Mouse (Mus musculus): Measurements from ENCODE around the gene Hand1.
"Not testable (repeated sequence)": the region's sequence is repeated elsewhere in the genome, so short reads cannot be mapped to it uniquely, and the experiment has no call there.

The Hand1 gene

GRCm38 (mm10) chr11:57833296-57833977 lies 819 bp upstream of the Hand1 start:
- DNase-seq, result no peak

DNA sequence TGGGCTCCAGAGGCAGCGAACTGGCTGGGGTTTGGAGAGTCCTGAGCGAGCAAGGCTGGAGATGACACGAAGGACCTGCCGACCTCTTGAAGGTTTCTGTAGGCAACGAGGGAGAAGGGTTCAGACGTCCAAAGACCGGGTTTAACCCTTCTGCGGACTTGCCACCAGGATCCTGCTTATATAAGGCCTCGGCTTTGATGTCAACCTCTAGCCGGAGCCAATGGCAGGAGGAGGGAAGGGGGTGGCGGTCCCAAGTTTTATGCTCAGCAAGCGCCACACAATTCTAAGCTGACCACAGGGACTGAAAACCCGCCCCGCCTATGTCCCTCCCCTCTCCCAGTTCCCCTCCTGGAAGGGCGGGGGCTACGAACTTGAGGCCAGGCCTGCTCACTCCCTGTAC lies 757 bp downstream of the Hand1 start:
- DNase-seq, result no peak

GRCm38 (mm10) chr11:57831281-57831781 lies 1.3 kb downstream of the Hand1 start:
- no peak for DNase-seq

DNA sequence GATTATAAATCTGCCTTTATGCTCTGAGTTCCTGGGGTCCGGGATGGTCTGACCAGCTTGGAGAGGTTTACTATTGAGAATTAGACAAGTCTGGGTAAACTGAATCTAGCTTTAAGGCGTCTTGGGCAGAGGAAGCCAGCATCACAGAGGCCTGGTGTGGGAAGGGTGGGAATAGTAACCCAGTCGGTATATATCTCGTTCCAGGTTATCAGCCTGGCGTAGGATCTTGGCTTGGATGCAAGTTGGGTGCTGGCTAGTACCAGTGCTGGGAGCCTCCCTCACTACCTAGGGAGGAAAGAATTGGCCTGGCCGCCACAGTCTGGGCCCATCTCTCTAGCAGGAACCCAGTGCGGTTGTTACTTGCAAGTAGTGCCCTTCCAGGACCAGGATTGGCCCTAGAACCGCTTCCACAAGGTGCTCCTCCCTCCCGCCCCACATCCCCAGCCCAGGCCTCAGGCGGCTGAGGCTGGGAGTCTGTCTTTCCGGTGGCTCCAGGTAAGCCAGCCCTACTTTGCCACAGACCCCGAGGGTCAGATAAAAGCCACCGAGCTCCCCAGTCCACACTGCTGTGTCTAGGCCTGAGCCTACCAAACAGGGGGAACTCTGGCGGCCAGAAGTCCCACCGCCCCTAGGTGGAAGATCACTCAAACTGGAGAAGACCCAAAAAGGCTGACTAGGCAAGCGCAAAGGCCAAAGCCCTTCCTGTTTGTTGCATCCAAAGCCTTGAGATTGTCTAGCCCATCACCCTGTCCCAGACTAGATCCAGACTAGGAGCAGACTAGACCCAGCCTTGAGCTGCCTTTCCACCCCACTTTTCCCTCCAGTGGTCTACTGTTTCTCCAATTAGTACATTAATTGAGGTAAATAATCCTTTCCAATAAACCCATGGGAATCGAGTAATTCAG lies 2.5 kb downstream of the Hand1 start:
- DNase-seq, result no peak

- no peak for DNase-seq
Measured at GRCm38 (mm10) chr11:57828955-57829870, 3.4 kb downstream of the Hand1 start.

DNA sequence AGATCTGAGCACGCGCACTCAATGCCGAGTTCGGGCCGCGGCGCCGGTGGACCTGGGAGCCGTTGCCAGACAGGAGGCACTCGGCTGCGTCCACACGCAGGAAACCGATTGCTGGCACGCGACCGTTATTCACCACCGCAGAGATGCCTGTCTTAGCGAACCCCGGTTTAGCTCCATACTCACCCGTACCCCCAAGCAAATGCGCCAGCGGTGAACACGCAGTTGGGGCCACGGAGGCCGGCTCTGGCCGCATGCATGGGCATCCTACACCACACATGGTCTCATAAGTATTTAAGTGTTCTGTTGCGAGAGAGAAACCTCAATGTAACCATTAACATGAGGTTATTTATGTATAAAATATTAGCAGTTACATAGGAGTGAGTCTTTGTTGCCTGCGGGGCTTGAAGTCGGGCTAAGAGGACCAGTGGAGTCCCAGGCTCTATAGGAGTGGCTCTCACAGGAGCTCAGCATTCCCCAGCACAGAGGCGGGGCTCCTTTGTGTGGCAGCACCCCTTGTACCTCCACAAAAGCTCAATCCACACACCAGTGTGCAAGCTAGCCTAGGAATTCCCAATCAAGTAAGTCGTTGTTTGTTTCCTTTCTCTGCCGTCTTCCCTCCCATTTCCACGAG lies 4.6 kb downstream of the Hand1 start:
- peak; percentile 8 for DNase-seq

DNA sequence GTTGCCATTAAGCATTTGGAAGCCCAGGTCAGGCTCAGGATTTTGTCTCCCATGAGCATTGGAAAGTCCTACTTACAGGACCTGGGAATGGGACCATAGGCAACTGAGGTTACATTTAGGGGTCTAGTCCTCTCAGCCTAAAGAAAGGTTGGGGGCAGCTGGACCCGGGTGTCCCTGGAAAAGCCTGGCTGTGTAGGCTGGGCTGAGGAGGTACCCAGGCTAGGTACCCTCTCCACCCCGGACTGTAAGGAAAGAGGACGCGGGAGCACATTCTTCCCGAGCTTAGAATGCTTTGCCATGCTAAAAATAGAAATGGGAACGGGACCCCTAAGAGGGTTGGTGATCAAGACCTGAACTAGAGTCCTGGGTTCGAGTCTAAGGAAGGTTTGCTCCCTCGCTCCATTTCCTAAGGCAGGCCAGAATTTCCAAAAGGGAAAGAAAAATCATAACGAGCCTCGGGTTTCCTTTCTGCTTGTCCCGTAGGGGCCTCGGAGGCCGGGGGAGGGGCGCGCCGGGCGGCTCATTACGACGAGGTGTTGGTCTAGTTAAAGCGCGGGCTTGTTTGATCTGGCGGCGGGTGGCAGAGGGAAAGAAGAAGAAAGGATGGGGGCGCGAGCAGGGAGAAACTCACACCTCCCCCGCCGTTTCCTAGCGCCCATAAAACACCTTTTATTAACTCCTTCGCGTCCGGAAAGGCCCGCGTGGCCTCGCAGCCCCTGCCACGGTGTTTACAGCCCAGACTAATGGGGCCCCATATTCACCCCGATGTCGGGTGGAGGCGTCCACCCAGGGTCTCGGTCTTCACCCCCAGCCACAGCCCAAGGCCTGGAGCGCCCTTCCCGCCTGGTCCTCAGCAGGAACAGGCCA lies 5.3 kb downstream of the Hand1 start:
- DNase-seq, result no peak

DNA sequence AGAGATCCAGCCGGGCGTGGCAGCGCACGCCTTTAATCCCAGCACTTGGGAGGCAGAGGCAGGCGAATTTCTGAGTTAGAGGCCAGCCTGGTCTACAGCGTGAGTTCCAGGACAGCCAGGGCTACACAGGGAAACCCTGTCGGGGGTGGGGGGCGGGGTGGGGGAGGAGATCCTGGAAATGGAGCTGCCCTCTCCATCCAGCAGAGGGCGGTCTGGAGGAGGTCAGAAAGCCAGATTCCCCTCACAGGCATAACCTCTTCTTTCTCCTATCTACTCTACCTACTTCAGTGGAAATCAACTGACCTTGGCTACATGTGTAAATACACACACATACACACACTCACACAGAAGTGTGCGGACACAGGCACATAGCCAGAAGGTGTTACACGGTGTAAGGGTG lies 7.4 kb downstream of the Hand1 start:
- DNase-seq, result not testable (repeated sequence)

- DNase-seq, result no peak
Measured at GRCm38 (mm10) chr11:57823714-57824113, 8.9 kb downstream of the Hand1 start.

- DNase-seq, result not testable (repeated sequence)
Measured at GRCm38 (mm10) chr11:57823159-57823558, 9.5 kb downstream of the Hand1 start.

DNA sequence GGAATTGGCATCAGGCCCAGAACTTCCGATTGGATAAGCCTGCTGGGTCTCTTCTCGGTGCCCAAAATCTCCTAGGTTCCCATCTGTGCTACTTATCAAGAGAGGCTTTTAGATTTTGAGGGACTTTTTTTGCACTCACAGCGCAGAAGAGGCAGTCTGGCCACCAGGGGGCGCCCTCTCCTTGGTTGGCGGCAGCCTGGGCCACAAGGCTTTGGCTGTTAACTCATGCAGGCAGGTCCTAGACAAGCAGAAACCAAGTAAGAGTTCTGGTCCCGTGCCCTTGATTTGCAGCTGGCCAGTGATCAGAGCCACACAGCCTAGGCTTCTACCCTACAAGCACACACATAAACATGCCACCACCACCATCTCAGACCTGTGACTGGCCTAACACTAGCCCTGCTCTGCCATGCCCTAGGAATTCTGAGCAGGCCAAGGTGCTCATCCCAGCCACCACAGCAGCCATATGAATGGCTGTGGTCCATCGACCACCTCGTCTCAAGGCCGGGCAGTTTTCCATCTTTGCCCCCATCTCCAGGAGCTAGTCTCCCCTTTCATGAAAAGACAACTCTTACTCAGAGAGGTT lies 12.5 kb downstream of the Hand1 start:
- DNase-seq, result peak; percentile 83

DNA sequence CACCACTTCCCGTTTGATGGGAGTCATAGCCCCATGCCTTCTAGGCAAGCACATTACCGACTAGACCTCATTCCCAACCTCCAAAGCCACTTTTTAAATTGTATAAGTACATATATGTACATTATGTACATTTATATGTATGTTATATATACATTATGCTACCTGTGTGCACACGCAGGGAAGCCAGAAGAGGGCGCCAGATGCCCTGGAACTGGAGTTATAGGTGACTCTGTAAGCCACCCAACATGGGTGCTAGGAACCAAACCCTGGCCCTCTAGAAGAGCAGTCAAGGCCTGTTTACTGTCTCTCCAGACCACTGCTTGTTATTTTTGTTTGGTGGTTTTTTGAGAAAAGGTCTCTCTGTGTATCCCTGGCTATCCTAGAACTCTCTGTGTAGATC lies 14.4 kb downstream of the Hand1 start:
- DNase-seq, result no peak

DNA sequence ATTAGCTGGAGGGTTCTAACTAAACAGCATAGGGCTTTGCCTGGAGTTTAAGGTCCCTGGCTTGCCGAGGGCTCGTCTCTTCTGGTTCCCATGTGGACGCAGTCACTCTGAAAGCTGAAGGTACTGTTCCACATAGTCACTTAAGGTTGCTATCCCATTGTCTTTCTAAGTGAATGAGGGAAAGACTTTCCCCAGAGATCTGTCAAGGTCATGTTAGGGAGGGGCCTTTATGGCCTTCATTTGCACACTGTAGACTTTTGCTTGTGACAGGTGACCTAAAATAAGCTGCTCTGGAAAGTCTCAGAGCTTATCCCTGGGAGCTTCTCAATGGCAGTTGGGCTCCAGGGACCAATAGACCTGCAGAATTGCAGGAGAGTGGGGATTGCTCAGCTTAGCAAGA lies 19.0 kb downstream of the Hand1 start:
- no peak for DNase-seq

DNA sequence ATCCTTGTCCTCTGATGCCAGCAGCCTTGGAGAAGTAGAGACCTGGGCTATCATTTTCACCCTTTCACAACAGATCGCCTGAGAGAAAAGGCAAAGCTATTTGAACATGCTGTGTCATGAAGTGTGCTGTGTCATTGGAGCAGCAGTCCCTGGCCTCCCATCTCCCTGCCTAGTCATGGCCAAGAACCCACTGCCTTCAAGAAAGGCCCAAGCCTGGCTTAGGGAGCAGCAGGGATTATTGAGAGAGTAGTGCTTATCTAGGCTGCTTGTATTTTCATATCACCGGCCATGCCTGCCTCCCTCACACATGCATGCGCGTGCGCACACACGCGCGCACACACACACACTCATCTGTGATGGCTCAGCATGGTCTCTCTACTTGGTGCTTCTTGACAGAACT lies 20.4 kb downstream of the Hand1 start:
- no peak for DNase-seq

DNA sequence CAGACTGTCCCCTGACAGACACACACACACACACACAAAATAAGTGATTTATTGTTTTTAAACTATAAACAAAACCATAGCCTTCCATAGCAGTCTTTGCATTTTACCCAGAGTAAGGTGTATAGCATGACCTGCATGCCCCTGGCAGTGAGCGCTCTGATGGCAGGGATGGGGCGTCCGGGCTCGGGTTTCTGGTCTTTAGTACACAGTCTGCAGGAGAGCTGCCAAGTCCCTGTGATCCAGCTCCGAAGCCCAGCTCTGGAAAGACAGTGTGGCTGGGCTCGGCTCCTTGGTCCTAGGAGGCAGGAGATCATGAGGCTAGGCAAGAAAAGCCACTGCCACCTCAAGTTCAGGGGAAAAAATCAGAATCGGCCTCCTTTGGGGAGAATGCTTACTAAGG lies 21.6 kb downstream of the Hand1 start:
- DNase-seq, result no peak

DNA sequence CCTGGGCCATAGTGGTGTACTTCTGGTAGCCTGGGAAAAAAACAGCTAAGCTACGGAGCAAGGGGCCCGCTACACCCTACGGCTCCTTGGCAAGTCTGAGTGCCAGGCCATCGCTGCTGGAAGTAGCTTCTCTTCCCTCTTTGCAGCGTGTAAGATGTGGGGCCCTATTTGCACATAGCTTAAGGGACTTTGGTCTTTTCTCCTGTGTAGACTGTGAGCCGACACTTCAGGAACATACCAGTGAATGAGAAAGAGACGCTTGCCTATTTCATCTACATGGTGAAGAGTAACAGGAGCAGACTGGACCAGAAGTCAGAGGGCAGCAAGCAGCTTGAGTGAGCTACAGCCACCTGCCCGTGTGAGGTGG lies 22.9 kb downstream of the Hand1 start:
- DNase-seq, result no peak

GRCm38 (mm10) chr11:57809017-57809731 lies 23.4 kb downstream of the Hand1 start:
- no peak for DNase-seq

DNA sequence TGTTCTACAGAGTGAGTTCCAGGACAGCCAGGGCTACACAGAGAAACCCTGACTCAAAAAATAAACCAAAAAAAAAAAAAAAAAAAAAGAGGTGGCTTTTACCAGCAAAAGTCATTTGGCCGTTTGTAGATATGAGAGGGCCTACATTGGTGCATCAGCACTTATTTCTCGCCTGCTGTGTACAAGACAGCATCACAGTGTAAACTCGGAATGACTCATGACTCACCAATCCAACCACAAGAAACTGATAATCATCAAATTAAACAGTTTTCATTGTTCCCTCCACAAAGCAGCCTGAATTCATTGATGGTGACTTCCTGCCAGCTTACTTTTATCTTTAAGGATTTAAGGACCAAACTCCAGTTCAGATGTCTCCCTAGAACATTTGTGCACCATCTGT lies 27.6 kb downstream of the Hand1 start:
- DNase-seq, result no peak

DNA sequence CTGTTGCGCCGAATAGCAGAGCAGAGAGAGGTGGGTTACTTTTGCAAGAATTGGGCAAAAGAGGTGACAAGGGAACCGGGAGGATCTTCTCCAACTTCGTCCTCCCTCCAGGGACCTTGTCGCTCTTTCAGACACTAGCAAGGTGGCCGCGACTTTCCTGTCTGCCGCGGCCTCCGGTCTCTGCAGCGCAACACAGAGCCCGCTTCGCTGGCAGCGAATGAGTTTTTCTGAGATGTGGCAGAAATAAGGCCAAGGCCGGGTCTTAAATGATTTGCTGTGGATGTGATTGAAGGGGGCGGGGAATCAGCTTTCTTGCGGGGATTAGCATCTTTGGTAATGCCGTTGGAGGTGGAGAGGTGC lies 30.1 kb downstream of the Hand1 start:
- DNase-seq, result peak; percentile 15

DNA sequence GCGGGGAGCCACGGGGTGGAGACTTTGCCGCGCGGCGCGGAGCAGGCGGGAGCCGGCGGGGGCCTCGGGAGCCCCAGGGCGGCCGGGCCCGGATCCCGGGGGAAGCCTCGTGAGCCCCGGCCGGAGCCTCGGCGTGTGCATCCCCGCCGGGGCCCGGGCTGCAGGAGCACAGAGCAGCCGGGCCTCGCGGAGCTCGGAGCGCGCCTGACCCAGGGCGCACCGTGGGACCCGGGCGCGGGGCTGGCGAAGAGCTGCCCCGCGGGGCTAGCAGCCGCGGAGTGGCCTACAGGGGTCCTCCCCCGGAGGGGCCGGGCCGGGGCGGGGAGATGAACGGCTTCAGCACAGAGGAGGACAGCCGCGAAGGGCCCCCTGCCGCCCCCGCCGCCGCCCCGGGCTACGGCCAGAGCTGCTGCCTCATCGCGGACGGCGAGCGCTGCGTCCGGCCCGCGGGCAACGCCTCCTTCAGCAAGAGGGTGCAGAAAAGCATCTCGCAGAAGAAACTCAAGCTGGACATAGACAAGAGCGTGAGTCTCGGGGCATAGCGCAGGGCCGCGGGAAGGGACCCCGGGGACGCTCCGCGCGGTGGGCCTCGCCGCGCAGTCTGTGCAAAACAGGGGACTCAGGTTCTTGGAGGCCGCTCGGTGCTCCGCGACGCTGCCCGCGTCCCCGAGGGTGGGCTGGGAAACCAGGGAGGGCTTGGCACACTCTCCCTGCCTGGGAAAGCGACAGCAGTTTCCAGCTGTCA lies 30.7 kb downstream of the Hand1 start:
- peak; percentile 56 for DNase-seq
